Mouse (Mus musculus): ENCODE data around the gene Hyal1. TPM values are rescaled to one million over a fixed set of nuclear protein-coding genes. Genes with fewer than 3 reads are reported as not detected.

Gene Hyal1
- polyA plus RNA-seq, 1 experiment: 13.9 TPM

- H3K4me1 ChIP-seq (ENCODE audit: control insufficient read depth, insufficient read depth, low read length): peaks cover 21% of the 10 kb centered on the region
- H3K27ac ChIP-seq (ENCODE audit: insufficient read depth, low read length): peak overlapping the region; percentile 28
- no peak overlapping the region for H3K4me3 ChIP-seq (ENCODE audit: insufficient read depth, low read length)
Measured at GRCm38 (mm10) chr9:107618778-107619545, 42.2 kb downstream of the Hyal1 start.

GRCm38 (mm10) chr9:107619546-107619879 lies 42.8 kb downstream of the Hyal1 start:
- TF ChIP-seq POLR2A (IDR thresholded peaks at IDR 0.05; ENCODE audit: low read depth, low read length) (no peak), CTCF (IDR thresholded peaks at IDR 0.05; ENCODE audit: borderline replicate concordance, insufficient read depth, low read length) (no peak)
- Histone ChIP-seq H3K4me3 (ENCODE audit: insufficient read depth, low read length) (no peak overlapping the region), H3K4me1 (ENCODE audit: control insufficient read depth, insufficient read depth, low read length) (peaks cover 24% of the 10 kb centered on the region), H3K27ac (ENCODE audit: insufficient read depth, low read length) (peak overlapping the region; percentile 28; the same call in 1 of the 2 replicates)

More at GRCm38 (mm10) chr9:107618778-107619545, 42.2 kb downstream of the Hyal1 start:
- TF ChIP-seq CTCF (IDR thresholded peaks at IDR 0.05; ENCODE audit: borderline replicate concordance, insufficient read depth, low read length): no peak
- no peak for TF ChIP-seq POLR2A (IDR thresholded peaks at IDR 0.05; ENCODE audit: low read depth, low read length)

GRCm38 (mm10) chr9:107620954-107621353 lies 44.2 kb downstream of the Hyal1 start:
- no peak overlapping the region for H3K27ac ChIP-seq (ENCODE audit: insufficient read depth, low read length)
- TF ChIP-seq CTCF (IDR thresholded peaks at IDR 0.05; ENCODE audit: borderline replicate concordance, insufficient read depth, low read length) (no peak), POLR2A (IDR thresholded peaks at IDR 0.05; ENCODE audit: low read depth, low read length) (no peak)

GRCm38 (mm10) chr9:107624539-107624938 lies 47.8 kb downstream of the Hyal1 start:
- H3K27ac ChIP-seq (ENCODE audit: insufficient read depth, low read length): no peak overlapping the region
- TF ChIP-seq CTCF (IDR thresholded peaks at IDR 0.05; ENCODE audit: borderline replicate concordance, insufficient read depth, low read length) (no peak), POLR2A (IDR thresholded peaks at IDR 0.05; ENCODE audit: low read depth, low read length) (no peak)
- H3K4me1 ChIP-seq (ENCODE audit: control insufficient read depth, insufficient read depth, low read length): peaks cover 35% of the 10 kb centered on the region
- no peak overlapping the region for H3K4me3 ChIP-seq (ENCODE audit: insufficient read depth, low read length)

More at GRCm38 (mm10) chr9:107620954-107621353, 44.2 kb downstream of the Hyal1 start:
- H3K4me1 ChIP-seq (ENCODE audit: control insufficient read depth, insufficient read depth, low read length): peaks cover 28% of the 10 kb centered on the region
- H3K4me3 ChIP-seq (ENCODE audit: insufficient read depth, low read length): no peak overlapping the region

- no peak overlapping the region for H3K4me3 ChIP-seq (ENCODE audit: insufficient read depth, low read length)
- H3K27ac ChIP-seq (ENCODE audit: insufficient read depth, low read length): no peak overlapping the region
- peaks cover 32% of the 10 kb centered on the region for H3K4me1 ChIP-seq (ENCODE audit: control insufficient read depth, insufficient read depth, low read length)
- TF ChIP-seq CTCF (IDR thresholded peaks at IDR 0.05; ENCODE audit: borderline replicate concordance, insufficient read depth, low read length): no peak
- TF ChIP-seq POLR2A (IDR thresholded peaks at IDR 0.05; ENCODE audit: low read depth, low read length): no peak
Measured at GRCm38 (mm10) chr9:107624951-107625350, 48.2 kb downstream of the Hyal1 start.

- H3K4me1 ChIP-seq (ENCODE audit: control insufficient read depth, insufficient read depth, low read length): peaks cover 28% of the 10 kb centered on the region
- H3K4me3 ChIP-seq (ENCODE audit: insufficient read depth, low read length): no peak overlapping the region
- 0 out of 2 replicates have a peak overlapping the region, but pooled peaks have one; percentile 29 for H3K27ac ChIP-seq (ENCODE audit: insufficient read depth, low read length)
- TF ChIP-seq CTCF (IDR thresholded peaks at IDR 0.05; ENCODE audit: borderline replicate concordance, insufficient read depth, low read length) (no peak), POLR2A (IDR thresholded peaks at IDR 0.05; ENCODE audit: low read depth, low read length) (no peak)
Measured at GRCm38 (mm10) chr9:107625351-107626128, 48.8 kb downstream of the Hyal1 start.

GRCm38 (mm10) chr9:107626158-107626843 lies 49.6 kb downstream of the Hyal1 start:
- TF ChIP-seq CTCF (IDR thresholded peaks at IDR 0.05; ENCODE audit: borderline replicate concordance, insufficient read depth, low read length): no peak
- Histone ChIP-seq H3K4me3 (ENCODE audit: insufficient read depth, low read length) (no peak overlapping the region), H3K27ac (ENCODE audit: insufficient read depth, low read length) (peak overlapping the region; percentile 29), H3K4me1 (ENCODE audit: control insufficient read depth, insufficient read depth, low read length) (peaks cover 29% of the 10 kb centered on the region)

GRCm38 (mm10) chr9:107626844-107627277 lies 50.1 kb downstream of the Hyal1 start:
- Histone ChIP-seq H3K4me1 (ENCODE audit: control insufficient read depth, insufficient read depth, low read length) (peaks cover 28% of the 10 kb centered on the region), H3K27ac (ENCODE audit: insufficient read depth, low read length) (peak overlapping the region; percentile 44), H3K4me3 (ENCODE audit: insufficient read depth, low read length) (no peak overlapping the region)
- peak; percentile 86 for TF ChIP-seq CTCF (IDR thresholded peaks at IDR 0.05; ENCODE audit: borderline replicate concordance, insufficient read depth, low read length)
- TF ChIP-seq POLR2A (IDR thresholded peaks at IDR 0.05; ENCODE audit: low read depth, low read length): no peak

- H3K4me3 ChIP-seq (ENCODE audit: insufficient read depth, low read length): no peak overlapping the region
- H3K4me1 ChIP-seq (ENCODE audit: control insufficient read depth, insufficient read depth, low read length): peaks cover 28% of the 10 kb centered on the region
- peak overlapping the region; percentile 22 for H3K27ac ChIP-seq (ENCODE audit: insufficient read depth, low read length)
- no peak for TF ChIP-seq POLR2A (IDR thresholded peaks at IDR 0.05; ENCODE audit: low read depth, low read length)
Measured at GRCm38 (mm10) chr9:107627387-107628255, 50.9 kb downstream of the Hyal1 start.

Data from embryonic fibroblast, embryonic 13.5 days (primary cell).